Mouse (Mus musculus): ENCODE data around the gene Mogat1. TPM values are rescaled to one million over a fixed set of nuclear protein-coding genes. Genes with fewer than 3 reads are reported as not detected.

Mogat1 gene
- polyA plus RNA-seq, 1 experiment: not detected

- no peak overlapping the region for H3K27ac ChIP-seq (ENCODE audit: insufficient read depth, low read depth, low read length)
- no peak overlapping the region for H3K4me3 ChIP-seq (ENCODE audit: insufficient read depth, low read length)
- TF ChIP-seq CTCF (IDR thresholded peaks at IDR 0.05; ENCODE audit: low read depth, low read length): no peak
- no peak for TF ChIP-seq POLR2A (IDR thresholded peaks at IDR 0.05; ENCODE audit: borderline replicate concordance, low read depth, low read length)
- H3K4me1 ChIP-seq (ENCODE audit: control insufficient read depth, insufficient read depth, low read length): no peaks in the 10 kb centered on the region
These were observed 56.2 kb downstream of the Mogat1 start for GRCm38 (mm10) chr1:78566963-78567362.

DNA sequence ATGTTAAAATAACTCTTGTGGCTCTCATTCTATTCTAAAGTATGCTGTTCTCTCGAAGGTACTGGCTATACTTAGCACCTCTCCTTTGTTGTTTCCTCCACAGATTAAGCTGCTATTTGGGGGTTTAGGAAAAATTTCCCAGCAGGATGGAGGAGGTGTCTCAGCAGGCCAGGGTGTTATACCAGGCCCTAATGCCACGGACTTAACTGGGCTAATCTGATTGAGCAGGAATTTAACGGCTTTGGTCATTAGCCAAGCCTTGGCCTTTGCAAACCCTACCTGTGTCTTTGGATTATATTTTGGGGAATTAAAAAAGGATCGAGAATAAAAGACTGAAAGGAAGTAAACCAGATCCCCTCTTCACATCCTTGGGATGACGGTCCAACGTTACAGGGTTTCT lies 56.6 kb downstream of the Mogat1 start:
- Histone ChIP-seq H3K4me3 (ENCODE audit: insufficient read depth, low read length) (no peak overlapping the region), H3K27ac (ENCODE audit: insufficient read depth, low read depth, low read length) (no peak overlapping the region), H3K4me1 (ENCODE audit: control insufficient read depth, insufficient read depth, low read length) (no peaks in the 10 kb centered on the region)
- no peak for TF ChIP-seq POLR2A (IDR thresholded peaks at IDR 0.05; ENCODE audit: borderline replicate concordance, low read depth, low read length)
- TF ChIP-seq CTCF (IDR thresholded peaks at IDR 0.05; ENCODE audit: low read depth, low read length): no peak

DNA sequence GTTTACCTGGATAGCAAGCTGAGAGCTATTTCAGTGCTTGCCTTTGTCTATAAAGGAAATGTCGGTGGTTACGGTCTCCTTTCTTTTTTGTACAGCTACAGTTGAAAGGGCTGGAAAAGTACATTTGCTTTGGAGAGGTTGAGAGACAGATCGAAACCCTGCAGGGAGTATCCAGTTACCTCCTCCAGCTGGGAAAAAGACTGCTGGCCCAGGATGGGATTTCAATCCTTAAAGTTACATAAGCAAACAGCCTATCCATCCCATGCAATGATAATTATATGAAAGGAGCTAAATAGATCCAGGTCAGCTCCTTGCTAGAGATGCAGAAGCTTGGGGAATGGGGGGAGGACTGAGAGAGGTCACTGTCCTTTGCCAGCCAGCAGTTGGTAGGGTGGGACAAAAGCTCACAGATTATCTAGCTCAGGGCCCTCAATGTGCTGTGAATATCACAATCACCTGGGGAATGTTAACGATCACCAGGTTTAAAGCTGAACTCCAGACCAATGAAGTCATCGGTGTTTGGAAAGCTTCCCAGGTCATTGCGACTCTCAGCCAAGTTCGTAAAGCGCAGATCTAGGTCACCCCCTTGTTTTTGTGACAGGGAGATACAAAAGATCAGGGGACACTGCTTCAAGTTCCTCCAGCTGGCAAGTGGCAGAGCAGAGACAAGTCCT lies 57.2 kb downstream of the Mogat1 start:
- H3K4me3 ChIP-seq (ENCODE audit: insufficient read depth, low read length): no peak overlapping the region
- H3K27ac ChIP-seq (ENCODE audit: insufficient read depth, low read depth, low read length): no peak overlapping the region
- H3K4me1 ChIP-seq (ENCODE audit: control insufficient read depth, insufficient read depth, low read length): no peaks in the 10 kb centered on the region
- TF ChIP-seq CTCF (IDR thresholded peaks at IDR 0.05; ENCODE audit: low read depth, low read length): no peak
- TF ChIP-seq POLR2A (IDR thresholded peaks at IDR 0.05; ENCODE audit: borderline replicate concordance, low read depth, low read length): no peak

DNA sequence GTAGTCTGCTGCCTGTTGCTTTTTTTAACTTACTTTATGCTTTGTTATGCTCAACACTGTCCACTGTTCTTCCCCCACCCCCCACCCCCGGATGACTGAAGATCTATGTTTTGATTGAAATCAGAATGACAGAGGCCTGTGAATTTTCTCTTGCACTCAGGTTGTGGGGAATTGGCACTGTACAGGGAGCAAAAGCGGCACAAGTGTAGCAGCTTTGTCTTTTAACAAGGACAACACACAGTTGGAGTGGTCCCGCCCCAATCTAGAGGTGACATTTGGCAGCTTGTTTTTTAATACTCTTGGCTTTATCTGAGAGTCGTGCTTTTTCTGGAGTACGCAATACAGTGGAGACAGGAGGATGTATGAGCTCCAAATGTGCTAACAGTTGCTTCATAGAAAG lies 58.8 kb downstream of the Mogat1 start:
- Histone ChIP-seq H3K27ac (ENCODE audit: insufficient read depth, low read depth, low read length) (no peak overlapping the region), H3K4me3 (ENCODE audit: insufficient read depth, low read length) (no peak overlapping the region), H3K4me1 (ENCODE audit: control insufficient read depth, insufficient read depth, low read length) (no peaks in the 10 kb centered on the region)
- TF ChIP-seq POLR2A (IDR thresholded peaks at IDR 0.05; ENCODE audit: borderline replicate concordance, low read depth, low read length) (no peak), CTCF (IDR thresholded peaks at IDR 0.05; ENCODE audit: low read depth, low read length) (no peak)

- TF ChIP-seq CTCF (IDR thresholded peaks at IDR 0.05; ENCODE audit: low read depth, low read length) (no peak), POLR2A (IDR thresholded peaks at IDR 0.05; ENCODE audit: borderline replicate concordance, low read depth, low read length) (no peak)
- H3K4me3 ChIP-seq (ENCODE audit: insufficient read depth, low read length): no peak overlapping the region
These were observed 74.3 kb downstream of the Mogat1 start for GRCm38 (mm10) chr1:78585080-78585479.

GRCm38 (mm10) chr1:78586986-78587385 lies 76.2 kb downstream of the Mogat1 start:
- Histone ChIP-seq H3K27ac (ENCODE audit: insufficient read depth, low read depth, low read length) (no peak overlapping the region), H3K4me3 (ENCODE audit: insufficient read depth, low read length) (no peak overlapping the region)
- TF ChIP-seq CTCF (IDR thresholded peaks at IDR 0.05; ENCODE audit: low read depth, low read length): no peak

More at GRCm38 (mm10) chr1:78585080-78585479, 74.3 kb downstream of the Mogat1 start:
- H3K4me1 ChIP-seq (ENCODE audit: control insufficient read depth, insufficient read depth, low read length): no peaks in the 10 kb centered on the region
- H3K27ac ChIP-seq (ENCODE audit: insufficient read depth, low read depth, low read length): no peak overlapping the region

More at GRCm38 (mm10) chr1:78586986-78587385, 76.2 kb downstream of the Mogat1 start:
- H3K4me1 ChIP-seq (ENCODE audit: control insufficient read depth, insufficient read depth, low read length): no peaks in the 10 kb centered on the region

Other genes starting within 250 kb of the Mogat1 start
- gene Sgpp2, start 200.6 kb upstream of the Mogat1 start, polyA plus RNA-seq (2012; ENCODE audit: insufficient read depth, insufficient read length, missing spikeins): not detected in 2 replicates
- gene Farsb, start 22.1 kb upstream of the Mogat1 start, polyA plus RNA-seq (2012; ENCODE audit: insufficient read depth, insufficient read length, missing spikeins): 35.7 and 40.1 TPM in 2 replicates
- gene BC035947, start 1.2 kb downstream of the Mogat1 start, polyA plus RNA-seq (2012; ENCODE audit: insufficient read depth, insufficient read length, missing spikeins): not detected in 2 replicates
- gene Acsl3, start 146.8 kb downstream of the Mogat1 start, polyA plus RNA-seq (2012; ENCODE audit: insufficient read depth, insufficient read length, missing spikeins): 11.4 and 13.9 TPM in 2 replicates
- gene Utp14b, start 147.0 kb downstream of the Mogat1 start, polyA plus RNA-seq (2012; ENCODE audit: insufficient read depth, insufficient read length, missing spikeins): 4.3 and 4.5 TPM in 2 replicates

All from bone marrow macrophage, adult 2 months (primary cell).